Comparison of ENCODE assay signal across 27 mouse cellular contexts in genomic region chr2:101548866-101549265, GRCm38 (mm10).
"Had no signal": no experiment of that assay in that cellular context is flagged by ENCODE, and none has a peak within 500 bp of the region (broad histone marks: within the 10 kb centered on the region; RNA-seq: fewer than 3 reads in every experiment).

No protein-coding gene starts in this region.

- H3K27me3 ChIP-seq: limb, embryonic 12.5 days; limb, embryonic 13.5 days; limb, embryonic 15.5 days; liver, embryonic 12.5 days; liver, embryonic 13.5 days; liver, embryonic 15.5 days; lung, embryonic 15.5 days; megakaryocyte, embryonic 14.5 days; midbrain, embryonic 12.5 days; midbrain, embryonic 13.5 days; midbrain, embryonic 15.5 days had no signal

- H3K27ac ChIP-seq: limb, embryonic 10.5 days; limb, embryonic 12.5 days; limb, embryonic 13.5 days; limb, embryonic 15.5 days; liver, embryonic 12.5 days; liver, embryonic 13.5 days; liver, embryonic 14.5 days; liver, embryonic 15.5 days; lung, embryonic 15.5 days; macrophage; midbrain, embryonic 10.5 days; midbrain, embryonic 12.5 days; midbrain, embryonic 13.5 days; midbrain, embryonic 15.5 days had no signal

- H3K4me3 ChIP-seq: limb, embryonic 10.5 days; limb, embryonic 12.5 days; limb, embryonic 13.5 days; limb, embryonic 15.5 days; liver, embryonic 12.5 days; liver, embryonic 13.5 days; liver, embryonic 15.5 days; lung, embryonic 15.5 days; midbrain, embryonic 10.5 days; midbrain, embryonic 12.5 days; midbrain, embryonic 13.5 days; midbrain, embryonic 15.5 days; myocyte had no signal

- H3K36me3 ChIP-seq: limb, embryonic 10.5 days; limb, embryonic 12.5 days; limb, embryonic 13.5 days; limb, embryonic 15.5 days; liver, embryonic 12.5 days; liver, embryonic 13.5 days; liver, embryonic 15.5 days; lung, embryonic 15.5 days; midbrain, embryonic 10.5 days; midbrain, embryonic 12.5 days; midbrain, embryonic 13.5 days; midbrain, embryonic 15.5 days had no signal

- H3K9me3 ChIP-seq: limb, embryonic 10.5 days; limb, embryonic 12.5 days; limb, embryonic 13.5 days; limb, embryonic 15.5 days; liver, embryonic 12.5 days; liver, embryonic 13.5 days; liver, embryonic 15.5 days; lung, embryonic 15.5 days; megakaryocyte, embryonic 14.5 days; midbrain, embryonic 10.5 days; midbrain, embryonic 12.5 days; midbrain, embryonic 13.5 days; midbrain, embryonic 15.5 days had no signal

- DNase-seq: left cerebral cortex, postnatal 4 days; liver; liver, embryonic 13.5 days; liver, postnatal 0 days; lung, adult 18-20 months; lung, adult 2 months; lung, embryonic 14.5 days; lung, postnatal 10 days; lung, postnatal 14 days; lung, postnatal 36 days; lung, postnatal 4 days; midbrain, embryonic 14.5 days had no signal

- H3K4me1 ChIP-seq: limb, embryonic 10.5 days; limb, embryonic 12.5 days; limb, embryonic 13.5 days; limb, embryonic 15.5 days; liver, embryonic 12.5 days; liver, embryonic 13.5 days; liver, embryonic 15.5 days; lung, embryonic 15.5 days; midbrain, embryonic 10.5 days; midbrain, embryonic 12.5 days; midbrain, embryonic 13.5 days; midbrain, embryonic 15.5 days had no signal
